Mouse (Mus musculus) embryonic facial prominence, embryonic 15.5 days (tissue): Measurements from ENCODE around the gene Ppp3ca. TPM values are rescaled to one million over a fixed set of nuclear protein-coding genes. Genes with fewer than 3 reads are reported as not detected.
A peak's percentile ranks its signal among the peaks of the same experiment; 100 is the strongest.

ENCODE experiments used
- ATAC-seq: fragments of 200-750 bp; cut with Nextera tagmentation; 2 replicates; pipeline ENCODE4 v1.8.0; 2017; ENCODE audit warnings: low read depth, moderate TSS enrichment; ENCODE audit not compliant: insufficient number of reproducible peaks, low FRiP score, low TSS enrichment
- H3K27ac ChIP-seq: fragments of 300-500 bp; sonication (generic); replicated peaks from 2 replicates; pipeline ENCODE4 v1.5.1; 2015; ENCODE audit warnings: mild to moderate bottlenecking, inconsistent platforms
- H3K27me3 ChIP-seq: fragments of 300-500 bp; sonication (generic); 2 replicates; pipeline ENCODE4 v1.6.1; 2015; ENCODE audit warnings: inconsistent platforms
- H3K36me3 ChIP-seq: fragments of 300-500 bp; sonication (generic); 2 replicates; pipeline ENCODE4 v1.6.1; 2015; ENCODE audit warnings: mild to moderate bottlenecking, inconsistent platforms
- H3K4me1 ChIP-seq: fragments of 300-500 bp; sonication (generic); 2 replicates; pipeline ENCODE4 v1.6.1; 2015; ENCODE audit warnings: inconsistent platforms
- H3K4me2 ChIP-seq: fragments of 300-500 bp; sonication (generic); replicated peaks from 2 replicates; pipeline ENCODE4 v1.6.1; 2015; ENCODE audit warnings: mild to moderate bottlenecking, inconsistent platforms
- H3K4me3 ChIP-seq: fragments of 300-500 bp; sonication (generic); replicated peaks from 2 replicates; pipeline ENCODE4 v1.5.1; 2015; ENCODE audit warnings: mild to moderate bottlenecking, inconsistent platforms
- H3K9ac ChIP-seq: fragments of 300-500 bp; sonication (generic); 2 replicates; pipeline ENCODE4 v1.6.1; 2015; ENCODE audit warnings: inconsistent platforms
- H3K9me3 ChIP-seq: fragments of 300-500 bp; sonication (generic); replicated peaks from 2 replicates; pipeline ENCODE4 v1.6.1; 2016; ENCODE audit warnings: inconsistent platforms
- WGBS: fragments of 180-500 bp; shearing (Covaris S2); methylation state at CpG from one replicate; pipeline ENCODE4 v1.1.7; 2015; 5-methylcytosine and 5-hydroxymethylcytosine counted together
- polyA plus RNA-seq: library from polyadenylated mRNA; unstranded; fragments of >200 nt; fragmentation: Nextera tagmentation; extraction: Ambion mirVana; gene quantifications from 2 replicates; pipeline ENCODE4 v1.2.1, GENCODE M21; 2015

Ppp3ca gene
- polyA plus RNA-seq, 1 experiment from 2014 or later: 82.8 TPM

GRCm38 (mm10) chr3:136707222-136708019, 37.5 kb downstream of the Ppp3ca start:
- Histone ChIP-seq H3K9ac (no peak overlapping the region), H3K27ac (no peak overlapping the region), H3K36me3 (no peaks in the 10 kb centered on the region; the same call in 1 of the 2 replicates), H3K4me3 (no peak overlapping the region), H3K4me1 (peaks cover 4% of the 10 kb centered on the region), H3K9me3 (no peaks in the 10 kb centered on the region), H3K27me3 (no peaks in the 10 kb centered on the region), H3K4me2 (no peak overlapping the region)
- no peak for ATAC-seq
- WGBS: 52% methylated on average over 3 of the region's 3 CpGs

- Histone ChIP-seq H3K4me3 (no peak overlapping the region), H3K27ac (no peak overlapping the region), H3K36me3 (no peaks in the 10 kb centered on the region; the same call in 1 of the 2 replicates), H3K27me3 (no peaks in the 10 kb centered on the region), H3K9ac (no peak overlapping the region), H3K4me1 (peaks cover 4% of the 10 kb centered on the region), H3K9me3 (no peaks in the 10 kb centered on the region), H3K4me2 (no peak overlapping the region)
- 31% methylated on average over 1 of the region's 1 CpGs for WGBS
- ATAC-seq: no peak
Measured at GRCm38 (mm10) chr3:136708230-136708629, 38.3 kb downstream of the Ppp3ca start.

DNA sequence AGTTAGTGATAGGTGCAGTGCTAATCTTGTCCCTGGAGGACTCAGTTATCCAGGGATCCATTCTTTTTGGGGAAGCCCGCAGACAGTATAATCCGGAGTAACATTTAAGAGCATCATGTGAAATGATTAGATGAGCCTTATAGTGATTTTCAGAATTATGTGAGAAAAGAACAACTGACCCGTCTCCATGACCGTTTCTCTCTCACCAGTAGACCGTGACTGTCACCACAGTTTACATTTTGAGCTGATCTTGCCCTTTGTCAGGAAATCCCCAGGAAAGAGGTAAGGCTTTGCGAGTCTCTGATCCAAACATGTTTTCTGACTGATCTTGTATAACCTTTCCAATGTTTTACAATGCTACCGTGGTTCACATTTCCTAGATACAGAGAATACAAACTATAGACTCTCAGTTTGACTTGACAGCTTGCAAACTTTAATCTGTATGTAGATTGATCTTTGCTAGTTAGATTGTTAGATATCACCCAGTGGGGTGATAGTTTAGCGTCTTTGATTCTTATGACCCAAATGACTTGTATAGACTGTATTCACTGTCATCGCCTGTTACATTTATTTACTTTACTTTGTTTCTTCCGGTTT, 40.5 kb downstream of the Ppp3ca start:
- Histone ChIP-seq H3K27me3 (no peaks in the 10 kb centered on the region), H3K36me3 (no peaks in the 10 kb centered on the region; the same call in 1 of the 2 replicates), H3K4me1 (peaks cover 4% of the 10 kb centered on the region), H3K9me3 (no peaks in the 10 kb centered on the region), H3K4me2 (no peak overlapping the region), H3K27ac (no peak overlapping the region), H3K9ac (no peak overlapping the region), H3K4me3 (no peak overlapping the region)
- ATAC-seq: no peak
- 81% methylated on average over 10 of the region's 10 CpGs for WGBS

GRCm38 (mm10) chr3:136714307-136715039, 44.5 kb downstream of the Ppp3ca start:
- Histone ChIP-seq H3K36me3 (no peaks in the 10 kb centered on the region; the same call in 1 of the 2 replicates), H3K9me3 (no peaks in the 10 kb centered on the region), H3K4me3 (no peak overlapping the region), H3K4me1 (no peaks in the 10 kb centered on the region), H3K9ac (no peak overlapping the region), H3K27me3 (no peaks in the 10 kb centered on the region), H3K4me2 (no peak overlapping the region), H3K27ac (no peak overlapping the region)
- 90% methylated on average over 4 of the region's 4 CpGs for WGBS
- no peak for ATAC-seq

GRCm38 (mm10) chr3:136716247-136716646, 46.3 kb downstream of the Ppp3ca start:
- no peak for ATAC-seq
- Histone ChIP-seq H3K36me3 (no peaks in the 10 kb centered on the region; the same call in 1 of the 2 replicates), H3K4me1 (peaks cover 3% of the 10 kb centered on the region; the same call in 1 of the 2 replicates), H3K9ac (no peak overlapping the region), H3K27me3 (no peaks in the 10 kb centered on the region), H3K4me2 (no peak overlapping the region), H3K4me3 (no peak overlapping the region), H3K9me3 (no peaks in the 10 kb centered on the region), H3K27ac (no peak overlapping the region)
- WGBS: 78% methylated on average over 6 of the region's 6 CpGs

DNA sequence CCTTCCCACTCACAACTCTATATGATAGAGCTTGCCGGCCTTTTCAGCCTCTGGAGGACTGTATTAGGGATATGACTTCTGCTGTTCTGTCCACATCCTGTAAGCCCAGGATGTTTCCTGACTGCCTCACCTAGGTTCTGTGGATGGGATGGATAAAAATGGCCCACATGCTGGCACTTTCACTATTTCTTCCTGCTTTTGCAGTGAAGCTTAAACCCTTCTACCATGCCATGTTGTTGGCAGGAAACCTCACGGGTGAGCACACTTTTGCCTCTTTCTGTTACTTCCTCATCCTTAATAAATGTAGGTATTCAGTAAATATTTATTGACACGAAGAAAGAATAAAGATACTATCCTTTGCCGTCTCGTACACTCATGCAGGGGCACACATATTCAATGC, 48.5 kb downstream of the Ppp3ca start:
- Histone ChIP-seq H3K4me3 (no peak overlapping the region), H3K4me1 (peaks cover 7% of the 10 kb centered on the region; the same call in 1 of the 2 replicates), H3K27ac (no peak overlapping the region), H3K9ac (no peak overlapping the region), H3K36me3 (no peaks in the 10 kb centered on the region), H3K27me3 (no peaks in the 10 kb centered on the region), H3K4me2 (no peak overlapping the region), H3K9me3 (no peaks in the 10 kb centered on the region)
- 92% methylated on average over 5 of the region's 5 CpGs for WGBS
- no peak for ATAC-seq

DNA sequence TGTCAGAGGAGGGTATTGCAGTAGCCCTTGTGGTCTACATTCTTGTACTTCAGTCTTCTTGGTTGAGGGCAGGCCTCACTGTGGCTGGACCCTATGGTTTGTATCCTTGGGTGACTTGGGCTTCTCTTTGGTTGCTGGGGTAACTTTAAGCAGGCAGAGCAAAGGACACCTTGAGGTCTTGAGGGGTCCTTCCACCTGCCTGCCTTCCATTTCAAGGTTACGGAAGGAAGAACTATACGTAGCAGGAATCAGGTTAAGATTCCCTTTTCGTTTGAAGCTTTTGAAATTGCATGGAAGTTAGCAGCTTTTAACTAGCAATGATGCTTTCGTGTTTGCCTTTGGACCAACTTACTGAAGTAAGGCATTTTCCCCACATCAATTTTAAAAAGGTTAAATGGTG, 51.3 kb downstream of the Ppp3ca start:
- H3K4me1 ChIP-seq: peaks cover 17% of the 10 kb centered on the region; the same call in 1 of the 2 replicates
- H3K9me3 ChIP-seq: no peaks in the 10 kb centered on the region
- no peak overlapping the region for H3K4me3 ChIP-seq
- no peak overlapping the region for H3K27ac ChIP-seq
- WGBS: 81% methylated on average over 4 of the region's 4 CpGs
- no peaks in the 10 kb centered on the region for H3K27me3 ChIP-seq
- no peak overlapping the region for H3K4me2 ChIP-seq
- ATAC-seq: no peak
- no peak overlapping the region for H3K9ac ChIP-seq
- H3K36me3 ChIP-seq: no peaks in the 10 kb centered on the region

GRCm38 (mm10) chr3:136721804-136722427, 52.0 kb downstream of the Ppp3ca start:
- Histone ChIP-seq H3K9ac (no peak overlapping the region), H3K4me2 (no peak overlapping the region), H3K27me3 (no peaks in the 10 kb centered on the region), H3K27ac (no peak overlapping the region), H3K4me3 (no peak overlapping the region), H3K4me1 (peaks cover 17% of the 10 kb centered on the region; the same call in 1 of the 2 replicates), H3K36me3 (no peaks in the 10 kb centered on the region), H3K9me3 (no peaks in the 10 kb centered on the region)
- ATAC-seq: peak; percentile 54; the same call in 1 of the 2 replicates
- 32% methylated on average over 4 of the region's 4 CpGs for WGBS

DNA sequence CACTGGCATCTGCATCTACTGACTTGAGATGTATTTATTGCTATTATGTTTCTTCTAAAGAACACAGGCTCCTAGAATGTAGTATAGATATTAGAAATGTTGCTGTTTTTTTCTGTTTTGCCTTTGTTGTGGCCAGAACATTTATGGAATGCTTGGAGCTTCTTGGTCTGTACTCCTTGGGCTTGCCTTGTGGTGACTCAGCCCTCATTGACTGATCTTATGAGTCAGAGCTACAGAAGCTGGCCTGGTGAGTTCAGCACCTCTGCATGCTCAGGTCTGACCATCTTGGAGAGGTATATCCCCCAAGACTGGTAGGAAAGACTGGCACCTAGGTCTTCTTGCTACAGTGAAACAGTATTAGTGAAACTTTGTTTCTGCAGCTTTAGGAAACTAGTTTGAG, 52.6 kb downstream of the Ppp3ca start:
- Histone ChIP-seq H3K4me3 (no peak overlapping the region), H3K36me3 (no peaks in the 10 kb centered on the region), H3K27ac (no peak overlapping the region), H3K4me2 (no peak overlapping the region), H3K9me3 (no peaks in the 10 kb centered on the region), H3K27me3 (no peaks in the 10 kb centered on the region), H3K9ac (no peak overlapping the region), H3K4me1 (peaks cover 17% of the 10 kb centered on the region; the same call in 1 of the 2 replicates)
- ATAC-seq: no peak

DNA sequence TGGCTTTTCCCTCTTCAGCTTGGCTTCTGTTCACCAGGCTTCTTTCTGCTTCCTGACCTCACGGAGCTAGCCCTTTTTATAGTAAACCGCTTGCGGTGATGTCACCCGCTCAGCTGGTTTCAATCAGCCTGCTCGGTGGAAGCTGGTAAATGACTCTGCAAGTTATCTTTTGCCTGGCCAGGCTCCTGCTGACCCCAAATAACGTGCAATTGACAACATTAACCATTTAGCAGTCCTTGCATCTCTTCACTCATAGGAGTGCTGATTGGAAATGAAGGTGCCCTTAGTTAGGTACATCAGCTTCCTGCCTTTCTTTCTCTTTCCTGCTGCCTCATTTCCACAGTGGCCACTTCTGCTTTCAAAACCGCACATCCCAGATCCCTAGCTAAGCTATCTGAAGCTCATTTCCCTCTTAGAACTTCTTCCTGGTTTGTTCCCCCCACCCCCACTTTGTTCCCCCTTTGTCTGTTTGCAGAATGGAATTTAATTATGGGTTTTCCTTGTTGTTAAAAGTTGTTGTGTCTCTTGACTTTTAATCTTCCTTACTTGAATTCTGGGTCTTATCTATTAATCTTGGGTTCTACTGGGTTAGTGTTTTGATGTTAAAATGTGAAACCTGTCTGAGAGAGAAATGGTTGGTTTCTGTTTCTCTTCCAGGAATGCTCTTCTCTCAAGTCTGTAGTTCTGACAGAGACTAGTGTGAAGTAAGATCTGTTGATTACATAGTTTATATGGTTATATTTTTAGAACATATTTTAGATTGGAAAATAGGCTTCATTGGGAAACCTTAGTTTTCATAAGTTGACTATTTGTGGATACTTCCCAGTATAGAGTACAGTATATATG, 55.6 kb downstream of the Ppp3ca start:
- H3K27ac ChIP-seq: no peak overlapping the region; the same call in 1 of the 2 replicates
- no peaks in the 10 kb centered on the region for H3K9me3 ChIP-seq
- no peak overlapping the region for H3K4me3 ChIP-seq
- no peaks in the 10 kb centered on the region for H3K27me3 ChIP-seq
- ATAC-seq: no peak
- 19% methylated on average over 7 of the region's 7 CpGs for WGBS
- H3K4me2 ChIP-seq: no peak overlapping the region; the same call in 1 of the 2 replicates
- H3K9ac ChIP-seq: no peak overlapping the region
- H3K4me1 ChIP-seq: peaks cover 17% of the 10 kb centered on the region; the same call in 1 of the 2 replicates
- H3K36me3 ChIP-seq: no peaks in the 10 kb centered on the region
